Mouse (Mus musculus) embryo, embryonic 11 days (tissue): ENCODE data around the gene Trio.
"Not testable (repeated sequence)": the region's sequence is repeated elsewhere in the genome, so short reads cannot be mapped to it uniquely, and the experiment has no call there.

Experiments used
- DNase-seq: peaks from one replicate; pipeline ENCODE4 v3.0.0-alpha.2; 2015

Trio gene

GRCm38 (mm10) chr15:27758680-27759079 is 267.0 kb downstream of the Trio start:
- peak; percentile 22 for DNase-seq

- DNase-seq = no peak
Measured at GRCm38 (mm10) chr15:27756426-27756825, 269.2 kb downstream of the Trio start.

GRCm38 (mm10) chr15:27754571-27755260 is 270.9 kb downstream of the Trio start:
- no peak for DNase-seq

- DNase-seq = no peak
Measured at GRCm38 (mm10) chr15:27753923-27754322, 271.7 kb downstream of the Trio start.

DNA sequence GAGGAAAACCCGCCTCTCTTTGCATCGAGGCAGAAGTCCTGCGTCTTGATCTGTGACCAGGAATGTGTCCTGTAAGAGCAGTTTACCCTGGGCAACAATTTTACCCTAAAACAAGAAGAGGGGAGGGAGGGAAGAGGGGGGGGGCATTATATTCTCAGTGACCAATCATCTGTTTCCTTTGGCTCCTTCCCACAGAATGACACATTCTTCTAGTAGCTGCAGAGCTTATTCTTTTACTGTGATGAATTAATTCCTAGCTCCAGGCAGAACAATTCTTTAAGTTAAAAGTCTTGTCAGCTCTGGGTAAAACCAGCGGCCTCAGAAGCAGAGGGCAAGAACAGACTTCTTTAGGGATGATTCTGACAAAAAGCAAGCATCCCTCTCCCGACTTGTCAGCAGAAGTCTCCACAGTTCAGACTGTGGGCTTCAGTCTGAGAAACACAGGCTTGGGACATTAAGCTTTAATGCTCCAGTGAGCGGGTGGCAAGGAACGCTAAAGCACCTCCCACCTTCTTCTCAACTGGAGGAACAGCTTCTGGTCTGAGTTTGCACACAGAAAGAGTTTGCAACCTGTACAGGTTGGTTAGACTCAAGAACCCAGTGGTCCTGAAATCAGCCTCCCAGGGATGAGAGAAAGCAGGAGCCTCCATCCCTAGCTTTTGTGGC is 272.8 kb downstream of the Trio start:
- no peak for DNase-seq

- peak; percentile 72 for DNase-seq
Measured at GRCm38 (mm10) chr15:27751612-27752405, 273.8 kb downstream of the Trio start.

GRCm38 (mm10) chr15:27748739-27749138 is 276.9 kb downstream of the Trio start:
- DNase-seq = no peak

- no peak for DNase-seq
Measured at GRCm38 (mm10) chr15:27747512-27747911, 278.1 kb downstream of the Trio start.

DNA sequence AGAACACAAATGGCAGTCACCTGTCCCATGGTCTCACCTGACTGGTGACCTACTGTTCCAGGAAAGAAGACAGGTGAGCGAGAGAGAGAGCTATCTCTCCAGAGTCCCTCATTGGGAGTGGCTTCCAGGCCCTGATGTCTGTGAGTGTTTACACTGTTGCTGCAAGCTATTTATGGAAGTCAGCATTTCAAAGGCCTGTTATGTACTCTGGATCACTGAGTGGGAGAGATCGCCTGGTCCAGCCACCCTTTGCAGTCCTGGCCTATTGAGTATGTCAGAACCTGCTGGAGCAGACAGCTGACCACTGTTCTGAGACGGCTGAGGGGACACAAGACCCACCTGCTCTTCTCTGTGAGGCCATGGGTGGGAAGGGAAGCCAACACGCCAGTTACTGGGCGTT is 280.7 kb downstream of the Trio start:
- no peak for DNase-seq

- DNase-seq = no peak
Measured at GRCm38 (mm10) chr15:27740080-27740479, 285.6 kb downstream of the Trio start.

- DNase-seq = no peak
Measured at GRCm38 (mm10) chr15:27731818-27732217, 293.8 kb downstream of the Trio start.

DNA sequence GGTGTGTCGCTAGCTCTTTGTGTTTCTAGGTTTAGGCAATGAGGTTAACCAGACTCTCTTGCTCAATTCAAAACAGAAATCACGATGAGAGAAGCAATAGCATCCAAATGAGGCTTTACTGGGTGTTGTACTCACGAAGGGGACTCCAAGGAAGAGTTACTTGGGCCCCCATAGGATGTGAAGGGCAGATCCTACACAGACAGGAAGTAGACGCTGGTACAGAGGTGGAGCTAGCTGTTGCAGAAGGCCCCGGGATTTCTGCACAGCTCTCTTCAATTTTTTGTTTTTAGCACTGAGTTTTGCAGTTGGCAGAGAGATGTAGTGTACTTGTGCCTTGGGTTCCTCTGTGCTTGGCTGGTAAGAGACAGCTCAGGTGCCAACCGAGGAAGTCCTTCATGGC is 299.4 kb downstream of the Trio start:
- DNase-seq = no peak

- no peak for DNase-seq
Measured at GRCm38 (mm10) chr15:27724796-27725680, 300.6 kb downstream of the Trio start.

DNA sequence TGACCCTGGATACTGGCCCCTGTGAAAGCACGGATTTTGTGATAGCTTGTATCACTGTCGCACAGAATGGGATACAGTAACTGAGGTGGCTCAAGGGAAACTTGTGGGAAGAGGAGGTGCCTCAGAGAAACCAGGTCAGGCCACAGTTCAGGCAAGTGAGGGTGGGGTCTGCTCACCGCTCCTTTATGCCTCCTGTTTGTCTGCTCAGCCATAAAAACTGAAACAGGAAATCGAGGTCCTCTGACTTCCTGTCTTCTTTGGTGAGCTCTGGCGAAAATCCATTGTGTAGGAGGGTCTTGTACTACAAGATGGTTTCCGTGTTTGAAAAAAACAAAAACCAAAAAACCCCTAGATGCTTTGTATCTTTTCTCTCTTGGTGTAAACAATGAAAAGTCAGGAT is 301.4 kb downstream of the Trio start:
- DNase-seq = no peak

DNA sequence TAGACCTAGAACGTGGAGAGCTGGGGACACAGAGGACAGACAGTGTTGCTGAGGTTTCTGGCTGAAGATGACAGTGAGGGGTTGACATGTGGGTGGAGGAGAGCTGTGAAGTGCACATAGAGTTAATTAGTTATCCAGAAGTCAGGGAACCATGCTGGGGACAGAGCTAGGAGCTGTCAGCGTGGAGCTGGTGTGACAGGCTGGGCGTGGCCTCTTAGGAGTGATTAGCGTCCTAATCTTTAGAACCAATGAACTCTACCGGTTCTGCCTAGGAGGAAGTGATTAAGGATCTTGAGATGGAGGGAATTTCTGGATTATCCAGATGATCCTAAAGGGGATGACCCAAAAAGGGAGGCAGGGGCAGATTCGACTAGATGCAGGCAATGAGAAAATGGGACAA is 301.9 kb downstream of the Trio start:
- DNase-seq = no peak

GRCm38 (mm10) chr15:27720297-27720696 is 305.4 kb downstream of the Trio start:
- DNase-seq = not testable (repeated sequence)

GRCm38 (mm10) chr15:27718668-27719067 is 307.0 kb downstream of the Trio start:
- no peak for DNase-seq

- peak; percentile 33 for DNase-seq
Measured at GRCm38 (mm10) chr15:27715331-27715730, 310.3 kb downstream of the Trio start.

DNA sequence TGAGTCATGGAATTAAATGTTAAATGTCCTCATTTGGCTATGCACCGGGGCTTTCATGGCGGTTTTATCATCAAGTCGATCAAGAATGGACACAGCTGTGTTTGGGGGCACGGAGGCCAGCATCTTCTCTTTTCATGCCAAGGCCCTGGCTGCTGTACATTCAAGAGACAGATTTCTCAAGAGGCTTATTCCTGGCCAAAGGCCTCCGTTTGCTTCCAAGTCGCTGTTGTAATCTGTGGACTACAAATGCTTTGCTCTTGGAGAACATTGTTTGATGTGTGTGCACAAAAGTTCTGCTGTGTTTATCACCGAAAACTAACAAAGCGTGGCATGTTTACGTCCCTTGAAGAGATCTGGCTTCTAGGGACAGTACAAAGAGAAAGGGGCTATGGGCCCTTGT is 314.9 kb downstream of the Trio start:
- no peak for DNase-seq

GRCm38 (mm10) chr15:27708968-27709612 is 316.6 kb downstream of the Trio start:
- no peak for DNase-seq

- no peak for DNase-seq
Measured at GRCm38 (mm10) chr15:27708499-27708898, 317.1 kb downstream of the Trio start.

DNA sequence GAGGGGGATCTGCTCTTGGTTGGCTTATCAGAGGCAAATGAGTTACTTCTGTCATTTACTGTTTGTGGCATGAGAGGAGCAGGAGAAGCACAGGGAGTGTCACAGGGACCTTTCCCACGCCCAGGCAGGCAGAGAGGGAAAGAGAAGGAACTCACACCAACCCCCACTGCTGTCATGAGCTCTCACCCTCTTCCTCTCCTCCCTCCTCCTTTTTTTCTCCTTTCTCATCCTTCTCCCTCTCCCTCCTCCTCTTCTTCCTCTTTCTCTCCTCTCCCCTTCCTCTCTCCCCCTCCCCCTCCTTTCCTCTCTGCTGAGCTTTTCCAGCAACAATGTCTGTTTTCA is 322.7 kb downstream of the Trio start:
- no peak for DNase-seq
